Mouse (Mus musculus) lung, postnatal 10 days (tissue): ENCODE measurements at regions not wholly inside any gene's neighbourhood (a gene's known extent, or its start where the extent isn't known, plus 50 kb on each side); places are given as distances from the start of the nearest gene placed in this dataset.

Source experiments
- DNase-seq: peaks from one replicate; pipeline ENCODE4 v3.0.0; 2021

- no peak for DNase-seq
These were observed 454.7 kb upstream of the BC052040 start for GRCm38 (mm10) chr2:115126625-115127369.

GRCm38 (mm10) chr2:115131746-115132145 is 449.8 kb upstream of the BC052040 start:
- DNase-seq, result no peak

GRCm38 (mm10) chr2:115132165-115132592 is 449.3 kb upstream of the BC052040 start:
- DNase-seq, result no peak

- no peak for DNase-seq
These were observed 440.1 kb upstream of the BC052040 start for GRCm38 (mm10) chr2:115141416-115141815.

GRCm38 (mm10) chr2:115172111-115172510 is 409.4 kb upstream of the BC052040 start:
- no peak for DNase-seq

GRCm38 (mm10) chr2:115177076-115177475 is 404.4 kb upstream of the BC052040 start:
- DNase-seq, result no peak

- no peak for DNase-seq
These were observed 403.6 kb upstream of the BC052040 start for GRCm38 (mm10) chr2:115177896-115178295.

- DNase-seq, result no peak
These were observed 370.3 kb upstream of the BC052040 start for GRCm38 (mm10) chr2:115211191-115211590.

- peak; percentile 3 for DNase-seq
These were observed 368.1 kb upstream of the BC052040 start for GRCm38 (mm10) chr2:115213181-115213970.

- peak; percentile 3 for DNase-seq
These were observed 367.2 kb upstream of the BC052040 start for GRCm38 (mm10) chr2:115214292-115214691.

GRCm38 (mm10) chr2:115230041-115230440 is 351.5 kb upstream of the BC052040 start:
- no peak for DNase-seq

- DNase-seq, result no peak
These were observed 333.8 kb upstream of the BC052040 start for GRCm38 (mm10) chr2:115247673-115248072.

- peak; percentile 35 for DNase-seq
These were observed 331.3 kb upstream of the BC052040 start for GRCm38 (mm10) chr2:115250019-115250807.

GRCm38 (mm10) chr2:115257391-115257790 is 324.1 kb upstream of the BC052040 start:
- DNase-seq, result no peak

GRCm38 (mm10) chr2:115268247-115268646 is 313.3 kb upstream of the BC052040 start:
- DNase-seq, result no peak

- DNase-seq, result no peak
These were observed 304.1 kb upstream of the BC052040 start for GRCm38 (mm10) chr2:115277421-115277820.

- no peak for DNase-seq
These were observed 288.5 kb upstream of the BC052040 start for GRCm38 (mm10) chr2:115293020-115293419.

- DNase-seq, result no peak
These were observed 284.1 kb upstream of the BC052040 start for GRCm38 (mm10) chr2:115297463-115297862.

GRCm38 (mm10) chr2:115307248-115307647 is 274.3 kb upstream of the BC052040 start:
- no peak for DNase-seq

- DNase-seq, result peak; percentile 3
These were observed 271.5 kb upstream of the BC052040 start for GRCm38 (mm10) chr2:115309856-115310631.

- no peak for DNase-seq
These were observed 263.0 kb upstream of the BC052040 start for GRCm38 (mm10) chr2:115318551-115318950.

GRCm38 (mm10) chr2:115322582-115322981 is 258.9 kb upstream of the BC052040 start:
- DNase-seq, result no peak
